Mouse (Mus musculus) lung, adult 2 months (tissue): ENCODE results near the gene Tbxas1.

ENCODE experiments used
- CTCF ChIP-seq: fragments of 200-500 bp; IDR thresholded peaks from 2 replicates; pipeline ENCODE4 v1.5.1; 2011; ENCODE audit warnings: mild to moderate bottlenecking, low read length, control low read depth; ENCODE audit not compliant: insufficient read depth
- POLR2A ChIP-seq: fragments of 200-500 bp; IDR thresholded peaks from 2 replicates; pipeline ENCODE4 v1.6.1; 2011; ENCODE audit warnings: low read depth, mild to moderate bottlenecking, control low read depth, low read length, borderline replicate concordance; ENCODE audit errors: extremely low read depth

DNA sequence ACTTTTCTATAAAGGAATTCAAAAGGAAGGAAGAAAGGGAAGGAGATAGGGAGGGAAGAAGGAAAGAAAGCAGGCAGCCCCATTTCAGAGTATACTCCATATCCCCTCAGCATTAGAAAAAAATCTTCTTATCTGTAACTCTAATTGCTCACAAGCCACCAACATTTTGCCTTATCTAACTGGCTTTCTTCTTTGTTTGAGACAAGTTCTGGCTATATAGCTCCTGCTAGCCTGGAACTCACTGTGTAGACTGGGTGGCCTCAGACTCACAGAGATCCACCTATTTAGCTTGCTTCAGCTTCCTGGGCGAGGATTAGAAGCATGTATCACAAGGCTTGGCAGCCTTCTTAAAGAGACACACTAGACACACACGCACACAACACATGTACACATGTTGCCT, 23.5 kb upstream of the Tbxas1 start:
- TF ChIP-seq CTCF (no peak), POLR2A (no peak)
